Mouse (Mus musculus): ENCODE data around the gene Gm49373.

GRCm38 (mm10) chr9:21021363-21021762, 51.5 kb downstream of the Gm49373 start:
- TF ChIP-seq POLR2A (IDR thresholded peaks at IDR 0.05; ENCODE audit: insufficient read depth, low read length) = no peak
- no peak for TF ChIP-seq CTCF (IDR thresholded peaks at IDR 0.05; ENCODE audit: low read depth, low read length)
